Mouse (Mus musculus): ENCODE results near the gene Eif2ak2. TPM values are rescaled to one million over a fixed set of nuclear protein-coding genes. Genes with fewer than 3 reads are reported as not detected.

Gene Eif2ak2
- polyA plus RNA-seq, 1 experiment from 2014 or later = 7.6 TPM

- H3K27me3 ChIP-seq (replicated peaks; ENCODE audit: low read depth, poor library complexity, severe bottlenecking) = no peaks in the 10 kb centered on the region
- DNase-seq (ENCODE audit: low spot score) = no peak
- H3K4me1 ChIP-seq = no peaks in the 10 kb centered on the region
- H3K4me3 ChIP-seq = no peak overlapping the region
- peaks cover 50% of the 10 kb centered on the region for H3K36me3 ChIP-seq (replicated peaks)
- H3K9me3 ChIP-seq = no peaks in the 10 kb centered on the region
- no peak overlapping the region for H3K27ac ChIP-seq (replicated peaks)
Measured at GRCm38 (mm10) chr17:78809019-78809418, 73.4 kb downstream of the Eif2ak2 start.

Other genes with a start within 250 kb of the Eif2ak2 start
- gene Strn, start 145.4 kb downstream of the Eif2ak2 start, polyA plus RNA-seq (2016; fragmentation: Nextera tagmentation; extraction: Ambion mirVana) = 6.6 and 7.1 TPM in 2 replicates
- 14.6 and 15.2 TPM in 2 replicates for gene Heatr5b, start 47.2 kb downstream of the Eif2ak2 start, polyA plus RNA-seq (2016; fragmentation: Nextera tagmentation; extraction: Ambion mirVana)
- gene Gpatch11, start 47.0 kb downstream of the Eif2ak2 start, polyA plus RNA-seq (2016; fragmentation: Nextera tagmentation; extraction: Ambion mirVana) = 39.3 and 42.7 TPM in 2 replicates
- gene Sult6b1, start 24.4 kb upstream of the Eif2ak2 start, polyA plus RNA-seq (2016; fragmentation: Nextera tagmentation; extraction: Ambion mirVana) = 0.19 TPM in 1 of 2 replicates, not detected in the other
- gene Cebpzos, start 33.9 kb upstream of the Eif2ak2 start, polyA plus RNA-seq (2016; fragmentation: Nextera tagmentation; extraction: Ambion mirVana) = 99.2 and 102 TPM in 2 replicates
- gene Cebpz, start 54.5 kb upstream of the Eif2ak2 start, polyA plus RNA-seq (2016; fragmentation: Nextera tagmentation; extraction: Ambion mirVana) = 57.8 and 66.2 TPM in 2 replicates
- 47.1 and 48.7 TPM in 2 replicates for gene Ndufaf7, start 54.6 kb upstream of the Eif2ak2 start, polyA plus RNA-seq (2016; fragmentation: Nextera tagmentation; extraction: Ambion mirVana)
- gene Prkd3, start 138.2 kb upstream of the Eif2ak2 start, polyA plus RNA-seq (2016; fragmentation: Nextera tagmentation; extraction: Ambion mirVana) = 52.4 and 54.3 TPM in 2 replicates
- 2.9 and 3.6 TPM in 2 replicates for gene Qpct, start 169.3 kb upstream of the Eif2ak2 start, polyA plus RNA-seq (2016; fragmentation: Nextera tagmentation; extraction: Ambion mirVana)